ENCODE assay signal across 10 mouse cellular contexts in genomic region chrX:48138539-48139275, GRCm38 (mm10). TPM values are rescaled to one million over a fixed set of nuclear protein-coding genes. Genes with fewer than 3 reads are reported as not detected.
DNase-seq lines count a peak whose midpoint lies in the region; ATAC-seq lines count a peak whose summit lies in the region.
"Had no signal": no experiment of that assay in that cellular context is flagged by ENCODE, and none has a peak within 500 bp of the region (broad histone marks: within the 10 kb centered on the region; RNA-seq: fewer than 3 reads in every experiment).

No protein-coding gene starts in this region.

- H3K4me3 ChIP-seq in heart, embryonic 10.5 days, result no peak overlapping the region
- H3K4me3 ChIP-seq in forebrain, embryonic 13.5 days, result no peak overlapping the region
- H3K4me3 ChIP-seq: limb, embryonic 13.5 days had no signal

- no peak overlapping the region for H3K4me2 ChIP-seq in forebrain, embryonic 13.5 days
- H3K4me2 ChIP-seq: limb, embryonic 13.5 days had no signal

- peak; percentile 33; the same call in 1 of the 2 replicates for ATAC-seq in forebrain, embryonic 13.5 days
- peak; percentile 77 for ATAC-seq in megakaryocyte-erythroid progenitor cell, adult 5-6 weeks (replicated peaks; ENCODE audit: low FRiP score, low TSS enrichment, poor library complexity, severe bottlenecking)

- H3K27me3 ChIP-seq in heart, embryonic 10.5 days (ENCODE audit: insufficient read depth, poor library complexity, severe bottlenecking), result peaks cover 20% of the 10 kb centered on the region
- H3K27me3 ChIP-seq in forebrain, embryonic 13.5 days, result no peaks in the 10 kb centered on the region
- H3K27me3 ChIP-seq: limb, embryonic 13.5 days had no signal

- DNase-seq in heart, embryonic 10.5 days (ENCODE audit: low spot score), result peak; percentile 31
- DNase-seq in heart, adult 18-20 months, result no peak
- peak; percentile 92 for DNase-seq in MEL-GATA-1-ER (ENCODE audit: extremely low read depth, low read depth)
- DNase-seq in adrenal gland, adult (ENCODE audit: inconsistent age in 2 of 2, low spot score in 1 of 2), result no peak
- DNase-seq in layer of hippocampus, postnatal 10 days (ENCODE audit: low spot score in 2 of 2), result no peak
- DNase-seq in right cerebral cortex, adult 18-20 months, result no peak
- DNase-seq: cerebellum, postnatal 36 days had no signal

- H3K9me3 ChIP-seq in heart, embryonic 10.5 days, result no peaks in the 10 kb centered on the region
- H3K9me3 ChIP-seq in forebrain, embryonic 13.5 days (replicated peaks), result no peaks in the 10 kb centered on the region
- H3K9me3 ChIP-seq: limb, embryonic 13.5 days had no signal

- H3K36me3 ChIP-seq in heart, embryonic 10.5 days, result no peaks in the 10 kb centered on the region
- H3K36me3 ChIP-seq in forebrain, embryonic 13.5 days (ENCODE audit: poor library complexity, severe bottlenecking), result no peaks in the 10 kb centered on the region
- H3K36me3 ChIP-seq: limb, embryonic 13.5 days had no signal

- H3K9ac ChIP-seq in forebrain, embryonic 13.5 days, result no peak overlapping the region
- H3K9ac ChIP-seq: limb, embryonic 13.5 days had no signal

- peaks cover 5% of the 10 kb centered on the region; the same call in 1 of the 2 replicates for H3K4me1 ChIP-seq in heart, embryonic 10.5 days
- peaks cover 9% of the 10 kb centered on the region; the same call in 1 of the 2 replicates for H3K4me1 ChIP-seq in forebrain, embryonic 13.5 days

- H3K27ac ChIP-seq in heart, embryonic 10.5 days, result no peak overlapping the region
- no peak overlapping the region for H3K27ac ChIP-seq in forebrain, embryonic 13.5 days
- H3K27ac ChIP-seq: limb, embryonic 13.5 days had no signal

- WGBS in heart, embryonic 10.5 days, result 42% methylated on average over 7 of the region's 7 CpGs
- 45% methylated on average over 7 of the region's 7 CpGs for WGBS in forebrain, embryonic 13.5 days

RNA-seq across cellular contexts. Expression of gene Sash3, which starts 7.5 kb away (rescaled TPM):
- 0.71 and 1.8 TPM in 2 replicates for polyA plus RNA-seq in heart, embryonic 10.5 days (2016; fragmentation: Nextera tagmentation; extraction: Ambion mirVana)
- total RNA-seq in heart, adult 18-20 months (2021), result 1 to 10 TPM; 1.0 to 4.1 TPM
- polyA plus RNA-seq in forebrain, embryonic 13.5 days (2015; fragmentation: Nextera tagmentation; extraction: Ambion mirVana), result 0.71 and 0.72 TPM in 2 replicates
- total RNA-seq in megakaryocyte-erythroid progenitor cell, adult 5-6 weeks (2014; fragmentation: Nextera tagmentation), result 34.7 and 38.6 TPM in 2 replicates
- 49.8 and 63.2 TPM in 2 replicates for total RNA-seq in megakaryocyte-erythroid progenitor cell, adult 5-6 weeks (2017)
- total RNA-seq in layer of hippocampus, postnatal 10 days (2021), result 1 to 10 TPM; 1.0 to 1.7 TPM

RNA-seq across cellular contexts. Expression of gene Xpnpep2, which starts 30.2 kb away (rescaled TPM):
- 0.34 and 1.1 TPM in 2 replicates for polyA plus RNA-seq in heart, embryonic 10.5 days (2016; fragmentation: Nextera tagmentation; extraction: Ambion mirVana)
- total RNA-seq in heart, adult 18-20 months (2021), result 1 to 10 TPM; 1.3 to 2.5 TPM
- 0.57 and 0.64 TPM in 2 replicates for polyA plus RNA-seq in forebrain, embryonic 13.5 days (2015; fragmentation: Nextera tagmentation; extraction: Ambion mirVana)
- 3.6 TPM in 1 of 2 replicates, not detected in the other for total RNA-seq in megakaryocyte-erythroid progenitor cell, adult 5-6 weeks (2014; fragmentation: Nextera tagmentation)
- 0.47 TPM in 1 of 2 replicates, not detected in the other for total RNA-seq in megakaryocyte-erythroid progenitor cell, adult 5-6 weeks (2017)
- under 1 TPM; 0.75 to 0.85 TPM for total RNA-seq in layer of hippocampus, postnatal 10 days (2021)

Comparison
In these comparisons a context has a peak if more than half of its experiments do, and no peak if none do; other contexts are left out.
1. DNase-seq: peak in heart, embryonic 10.5 days (single experiment) and MEL-GATA-1-ER (single experiment); none in heart, adult 18-20 months (0 of 2), adrenal gland, adult (0 of 2), layer of hippocampus, postnatal 10 days (0 of 2) and right cerebral cortex, adult 18-20 months (single experiment).
2. RNA of gene Sash3, which starts 7.5 kb away (total RNA-seq): 34.7 to 63.2 TPM in megakaryocyte-erythroid progenitor cell, adult 5-6 weeks; 1.0 to 4.1 TPM in heart, adult 18-20 months and 1.0 to 1.7 TPM in layer of hippocampus, postnatal 10 days; every median in the first group is over 4 times any median in the second.